Mouse (Mus musculus) heart, postnatal 0 days (tissue): ENCODE measurements around the gene Barhl1.

Experiments used
- CTCF ChIP-seq: IDR thresholded peaks from 2 replicates; pipeline ENCODE4 v1.5.1; 2016; ENCODE audit warnings: antibody characterized with exemption, control low read depth, low read depth
- EP300 ChIP-seq: IDR thresholded peaks from 2 replicates; pipeline ENCODE4 v1.6.1; 2016; ENCODE audit warnings: antibody characterized with exemption, low read depth

GRCm38 (mm10) chr2:28902291-28902690 lies 14.2 kb downstream of the Barhl1 start:
- no peak for TF ChIP-seq EP300
- no peak for TF ChIP-seq CTCF
